Mouse (Mus musculus) ES-Bruce4 (cell line): ENCODE data around the gene Pes1. TPM values are rescaled to one million over a fixed set of nuclear protein-coding genes. Genes with fewer than 3 reads are reported as not detected.
A peak's percentile ranks its signal among the peaks of the same experiment; 100 is the strongest.

ENCODE experiments used
- H3K27ac ChIP-seq: 2 replicates; pipeline ENCODE4 v1.5.1; 2012; ENCODE audit warnings: low read length, inconsistent platforms; ENCODE audit not compliant: insufficient read depth
- H3K27me3 ChIP-seq: 2 replicates; pipeline ENCODE4 v1.6.1; 2012; ENCODE audit warnings: mild to moderate bottlenecking, low read length, inconsistent platforms; ENCODE audit not compliant: control insufficient read depth, poor library complexity, insufficient read depth, severe bottlenecking
- H3K36me3 ChIP-seq: 2 replicates; pipeline ENCODE4 v1.6.1; 2012; ENCODE audit warnings: inconsistent platforms, mild to moderate bottlenecking, low read length, moderate library complexity; ENCODE audit not compliant: control insufficient read depth, poor library complexity, insufficient read depth, severe bottlenecking
- H3K4me1 ChIP-seq: one replicate; pipeline ENCODE4 v1.8.1; 2011; ENCODE audit warnings: low read length; ENCODE audit not compliant: control insufficient read depth, insufficient read depth
- H3K4me3 ChIP-seq: 2 replicates; pipeline ENCODE4 v1.5.1; 2011; ENCODE audit warnings: low read depth, mild to moderate bottlenecking, low read length
- H3K9ac ChIP-seq: 2 replicates; pipeline ENCODE4 v1.6.1; 2012; ENCODE audit warnings: low read depth, mild to moderate bottlenecking, inconsistent platforms; ENCODE audit not compliant: poor library complexity, severe bottlenecking
- H3K9me3 ChIP-seq: replicated peaks from 2 replicates; pipeline ENCODE4 v1.6.1; 2012; ENCODE audit warnings: mild to moderate bottlenecking, low read length, inconsistent platforms; ENCODE audit not compliant: control insufficient read depth, poor library complexity, insufficient read depth, severe bottlenecking
- CTCF ChIP-seq: IDR thresholded peaks from one replicate; pipeline ENCODE4 v1.8.1; 2011; ENCODE audit warnings: low read depth, low read length
- EP300 ChIP-seq: IDR thresholded peaks from 2 replicates; pipeline ENCODE4 v1.6.1; 2011; ENCODE audit warnings: low read depth, low read length; ENCODE audit not compliant: insufficient read depth
- POLR2A ChIP-seq: IDR thresholded peaks from one replicate; pipeline ENCODE4 v1.8.1; 2011; ENCODE audit warnings: low read length; ENCODE audit not compliant: insufficient read depth
- polyA plus RNA-seq: library from polyadenylated mRNA; stranded (reverse); fragments of >200 nt; gene quantifications from 2 replicates; pipeline ENCODE4 v1.2.4, GENCODE M21; 2011; ENCODE audit warnings: low read depth; ENCODE audit not compliant: missing spikeins, insufficient read depth, insufficient read length

The Pes1 gene
- polyA plus RNA-seq, 1 experiment, result 252 TPM

- TF ChIP-seq POLR2A, result no peak
- no peak for TF ChIP-seq EP300
- TF ChIP-seq CTCF, result no peak
- no peaks in the 10 kb centered on the region for H3K36me3 ChIP-seq
Measured at GRCm38 (mm10) chr11:3922731-3923130, 41.0 kb upstream of the Pes1 start.

DNA sequence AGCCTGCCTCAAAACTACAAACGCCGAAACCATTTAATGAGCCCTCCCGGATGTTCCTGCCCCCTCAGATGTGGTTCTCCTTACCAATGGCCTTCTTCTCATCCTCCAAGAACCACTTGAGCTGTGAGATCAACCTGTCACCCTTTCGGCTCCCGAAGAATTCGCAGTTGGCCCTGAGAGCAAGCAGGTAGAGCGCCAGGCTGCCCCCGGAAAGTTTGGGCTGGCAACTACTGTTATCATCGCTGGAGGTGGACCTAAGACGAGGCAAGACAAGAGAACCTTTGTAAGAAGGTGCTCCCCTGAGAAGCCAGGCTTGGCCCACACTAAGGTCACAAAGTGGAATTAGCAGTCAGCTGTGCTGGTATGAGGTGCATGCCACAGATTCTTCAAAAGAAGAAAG is 37.9 kb upstream of the Pes1 start:
- Histone ChIP-seq H3K4me1 (no peaks in the 10 kb centered on the region), H3K9ac (no peak overlapping the region), H3K27ac (no peak overlapping the region), H3K4me3 (no peak overlapping the region), H3K27me3 (no peaks in the 10 kb centered on the region), H3K9me3 (no peaks in the 10 kb centered on the region), H3K36me3 (no peaks in the 10 kb centered on the region)
- no peak for TF ChIP-seq POLR2A
- no peak for TF ChIP-seq CTCF
- TF ChIP-seq EP300, result no peak

More at GRCm38 (mm10) chr11:3922731-3923130, 41.0 kb upstream of the Pes1 start:
- H3K27ac ChIP-seq, result no peak overlapping the region
- no peak overlapping the region for H3K9ac ChIP-seq
- no peak overlapping the region for H3K4me3 ChIP-seq
- H3K27me3 ChIP-seq, result no peaks in the 10 kb centered on the region
- no peaks in the 10 kb centered on the region for H3K9me3 ChIP-seq
- H3K4me1 ChIP-seq, result no peaks in the 10 kb centered on the region

DNA sequence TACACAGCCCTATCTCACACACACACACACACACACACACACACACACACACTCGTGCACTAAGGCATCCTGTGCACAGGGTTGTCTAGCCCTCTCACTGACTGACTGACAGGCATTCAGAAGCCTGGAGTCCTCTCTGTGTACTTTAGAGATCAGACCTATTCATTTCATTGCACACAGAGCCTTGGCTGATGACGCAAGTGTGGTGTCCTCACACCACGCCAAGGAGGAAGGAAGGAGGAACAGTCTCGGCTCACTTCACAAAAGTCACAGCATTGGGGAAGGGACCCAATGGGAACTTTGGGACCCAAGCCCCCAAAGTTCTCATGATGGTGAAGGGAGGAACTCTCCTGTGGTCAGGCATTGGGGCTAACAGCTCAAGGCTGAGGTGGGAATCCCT is 33.8 kb upstream of the Pes1 start:
- H3K9me3 ChIP-seq, result no peaks in the 10 kb centered on the region
- no peaks in the 10 kb centered on the region for H3K4me1 ChIP-seq
- H3K27me3 ChIP-seq, result no peaks in the 10 kb centered on the region
- no peak overlapping the region for H3K4me3 ChIP-seq
- H3K9ac ChIP-seq, result no peak overlapping the region
- no peak overlapping the region for H3K27ac ChIP-seq
- TF ChIP-seq EP300 (no peak), CTCF (no peak), POLR2A (no peak)
- H3K36me3 ChIP-seq, result no peaks in the 10 kb centered on the region

DNA sequence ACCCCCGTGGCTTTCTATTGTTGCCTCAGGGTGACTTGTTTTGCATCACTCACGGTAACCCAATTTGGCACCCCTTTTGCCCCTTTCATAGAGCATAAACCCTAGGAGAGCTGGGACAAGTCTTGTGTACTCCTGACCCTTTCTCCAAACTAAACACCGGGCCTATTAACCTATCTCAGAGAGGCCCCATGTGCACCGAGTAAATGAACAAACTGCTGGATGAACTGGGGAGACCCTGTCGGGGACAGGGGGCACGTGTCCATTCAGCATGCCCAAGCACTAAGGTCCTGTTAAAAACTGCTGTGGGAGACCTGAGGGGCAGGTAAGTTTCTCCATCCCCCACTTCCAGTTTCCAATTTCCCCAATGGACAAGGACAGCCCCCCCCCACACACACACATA is 32.8 kb upstream of the Pes1 start:
- Histone ChIP-seq H3K27ac (no peak overlapping the region), H3K4me3 (no peak overlapping the region), H3K27me3 (no peaks in the 10 kb centered on the region), H3K4me1 (no peaks in the 10 kb centered on the region), H3K9me3 (no peaks in the 10 kb centered on the region), H3K9ac (peak overlapping the region; percentile 37), H3K36me3 (no peaks in the 10 kb centered on the region)
- TF ChIP-seq POLR2A (no peak), EP300 (no peak), CTCF (no peak)

DNA sequence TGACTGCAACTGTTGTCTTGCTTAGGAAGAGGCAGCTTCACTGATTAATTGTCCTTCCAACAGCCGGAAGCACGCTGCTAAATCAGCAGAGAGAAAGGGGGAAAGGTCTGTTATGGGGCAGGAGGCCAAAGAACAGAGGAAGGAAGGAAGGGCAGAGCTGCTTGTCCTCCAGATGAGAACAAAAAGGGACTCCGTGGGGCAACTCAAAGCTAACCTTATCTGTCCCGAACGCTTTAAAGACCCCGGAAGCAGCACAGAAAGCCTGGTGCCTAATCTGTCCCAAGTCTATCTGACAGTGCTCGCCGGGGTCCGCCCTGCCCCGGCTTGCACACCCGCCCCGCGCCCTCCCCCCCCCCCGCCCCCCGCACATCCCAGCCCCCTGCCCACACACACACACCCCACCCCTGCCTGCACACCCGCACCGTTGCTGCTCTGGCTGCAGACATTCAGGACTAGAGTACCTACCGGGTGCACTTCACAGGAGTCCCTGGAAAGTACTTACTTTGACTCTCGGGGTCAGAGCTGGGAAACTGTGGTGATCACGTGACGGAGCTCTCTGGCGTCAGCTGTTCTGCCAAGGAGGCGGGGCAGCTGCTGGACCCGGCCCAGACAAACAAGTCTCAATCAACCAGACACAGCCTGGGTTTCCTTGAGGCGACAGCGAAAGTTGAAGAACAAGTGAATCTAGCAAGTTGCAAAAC is 32.1 kb upstream of the Pes1 start, which contains the start of gene Tcn2:
Tcn2 (minus strand) TSS at position 649 of the 701 bp plus-strand sequence.
- peak within 1 kb of the TSS; percentile 37 for H3K9ac ChIP-seq
- peak within 1 kb of the TSS; percentile 11; the same call in 1 of the 2 replicates for H3K27ac ChIP-seq
- H3K4me3 ChIP-seq, result peak within 1 kb of the TSS; percentile 77
- no peaks in the 10 kb centered on the region for H3K27me3 ChIP-seq
- H3K9me3 ChIP-seq, result no peaks in the 10 kb centered on the region
- no peak for TF ChIP-seq CTCF
- peak; percentile 63 for TF ChIP-seq EP300
- peak; percentile 10 for TF ChIP-seq POLR2A
- no peaks in the 10 kb centered on the region for H3K36me3 ChIP-seq
- H3K4me1 ChIP-seq, result no peaks in the 10 kb centered on the region

GRCm38 (mm10) chr11:3933756-3934285 is 30.0 kb upstream of the Pes1 start:
- no peak overlapping the region for H3K4me3 ChIP-seq
- no peaks in the 10 kb centered on the region for H3K4me1 ChIP-seq
- no peaks in the 10 kb centered on the region for H3K27me3 ChIP-seq
- no peaks in the 10 kb centered on the region for H3K36me3 ChIP-seq
- no peak overlapping the region for H3K27ac ChIP-seq
- H3K9ac ChIP-seq, result no peak overlapping the region
- no peak for TF ChIP-seq POLR2A
- TF ChIP-seq CTCF, result no peak
- TF ChIP-seq EP300, result no peak
- H3K9me3 ChIP-seq, result no peaks in the 10 kb centered on the region
